Comparison of ENCODE assay signal across 10 mouse cellular contexts in genomic region chr11:96345220-96345892, GRCm38 (mm10). TPM values are rescaled to one million over a fixed set of nuclear protein-coding genes. Genes with fewer than 3 reads are reported as not detected.
DNase-seq lines count a peak whose midpoint lies in the region; ATAC-seq and TF ChIP-seq lines count a peak whose summit lies in the region.
"Had no signal": no experiment of that assay in that cellular context is flagged by ENCODE, and none has a peak within 500 bp of the region (broad histone marks: within the 10 kb centered on the region; RNA-seq: fewer than 3 reads in every experiment).

No protein-coding gene starts in this region.

- H3K4me1 ChIP-seq in kidney, adult 2 months (ENCODE audit: control insufficient read depth, insufficient read depth, low read length) = peaks cover 19% of the 10 kb centered on the region
- no peaks in the 10 kb centered on the region; the same call in 1 of the 2 replicates for H3K4me1 ChIP-seq in embryonic fibroblast, embryonic 13.5 days (ENCODE audit: control insufficient read depth, insufficient read depth, low read length)
- H3K4me1 ChIP-seq in intestine, postnatal 0 days (replicated peaks; ENCODE audit: control insufficient read depth, insufficient read depth, low read length) = peaks cover 6% of the 10 kb centered on the region; the same call in 1 of the 2 replicates

- H3K36me3 ChIP-seq in kidney, adult 2 months (ENCODE audit: control insufficient read depth, insufficient read depth, low read length) = no peaks in the 10 kb centered on the region
- H3K36me3 ChIP-seq in intestine, postnatal 0 days (ENCODE audit: control insufficient read depth, insufficient read depth) = no peaks in the 10 kb centered on the region; the same call in 1 of the 2 replicates

- peak; percentile 56 for DNase-seq in kidney, adult 2 months
- DNase-seq in kidney, adult 11 months = no peak
- DNase-seq in mesoderm, embryonic 11.5 days (ENCODE audit: low read depth, low spot score) = peak; percentile 65
- no peak for DNase-seq in urinary bladder, adult 18-20 months (ENCODE audit: low spot score in 2 of 2)
- DNase-seq in right cerebral cortex, postnatal 36 days (ENCODE audit: low spot score in 2 of 2) = no peak

- H3K27me3 ChIP-seq in kidney, adult 2 months (replicated peaks; ENCODE audit: control insufficient read depth, insufficient read depth, low read length) = no peaks in the 10 kb centered on the region
- H3K27me3 ChIP-seq in intestine, postnatal 0 days (replicated peaks; ENCODE audit: control insufficient read depth, insufficient read depth, low read length) = peaks cover 34% of the 10 kb centered on the region

- WGBS in kidney, adult 2 months = 36% methylated on average over 56 of the region's 56 CpGs
- WGBS in intestine, postnatal 0 days = 16% methylated on average over 53 of the region's 56 CpGs

- TF ChIP-seq POLR2A in kidney, adult 2 months (IDR thresholded peaks at IDR 0.05; ENCODE audit: low read depth, low read length) = no peak
- no peak for TF ChIP-seq POLR2A in embryonic fibroblast, embryonic 13.5 days (IDR thresholded peaks at IDR 0.05; ENCODE audit: low read depth, low read length)

- peak overlapping the region; percentile 45 for H3K4me3 ChIP-seq in kidney, adult 2 months (ENCODE audit: insufficient read depth, low read depth, low read length)
- H3K4me3 ChIP-seq in embryonic fibroblast, embryonic 13.5 days (ENCODE audit: insufficient read depth, low read length) = no peak overlapping the region
- peak overlapping the region; percentile 37 for H3K4me3 ChIP-seq in intestine, postnatal 0 days (ENCODE audit: low read depth, low read length)
- H3K4me3 ChIP-seq: erythroblast, embryonic 14.5 days had no signal

- peak overlapping the region; percentile 89 for H3K27ac ChIP-seq in kidney, adult 2 months (ENCODE audit: insufficient read depth, low read depth, low read length)
- peak overlapping the region; percentile 37; the same call in 1 of the 2 replicates for H3K27ac ChIP-seq in embryonic fibroblast, embryonic 13.5 days (ENCODE audit: insufficient read depth, low read length)
- peak overlapping the region; percentile 80 for H3K27ac ChIP-seq in intestine, postnatal 0 days (ENCODE audit: low read depth, low read length)

- no peak for TF ChIP-seq CTCF in kidney, adult 2 months (conservative IDR thresholded peaks at IDR 0.05; ENCODE audit: insufficient read depth, insufficient read length, low read depth, low read length)
- no peak for TF ChIP-seq CTCF in embryonic fibroblast, embryonic 13.5 days (IDR thresholded peaks at IDR 0.05; ENCODE audit: borderline replicate concordance, insufficient read depth, low read length)
- no peak for TF ChIP-seq CTCF in intestine, postnatal 0 days (IDR thresholded peaks at IDR 0.05; ENCODE audit: low read depth)

- ATAC-seq in intestine, postnatal 0 days = no peak
- ATAC-seq in erythroblast, adult 5-6 weeks (replicated peaks; ENCODE audit: low FRiP score, poor library complexity, severe bottlenecking) = no peak

- H3K9ac ChIP-seq in intestine, postnatal 0 days (ENCODE audit: low read depth, low read length) = peak overlapping the region; percentile 37

- H3K9me3 ChIP-seq in intestine, postnatal 0 days (ENCODE audit: control insufficient read depth) = no peaks in the 10 kb centered on the region

- peak overlapping the region; percentile 69 for H3K4me2 ChIP-seq in intestine, postnatal 0 days (replicated peaks; ENCODE audit: low read depth)

RNA-seq across cellular contexts. Expression of gene Hoxb2, which starts 5.0 kb away (rescaled TPM):
- polyA plus RNA-seq in kidney, adult 2 months (2012; rRNA removed) = 22.8 and 28.4 TPM in 2 replicates
- 6.6 and 11.0 TPM in 2 replicates for polyA plus RNA-seq in embryonic fibroblast, embryonic 13.5 days (2011; ENCODE audit: insufficient read length, low read depth, missing spikeins)
- polyA plus RNA-seq in intestine, postnatal 0 days (2015; fragmentation: Nextera tagmentation; extraction: Ambion mirVana) = 8.4 and 9.4 TPM in 2 replicates
- total RNA-seq in erythroblast, adult 5-6 weeks (2015; ENCODE audit: low replicate concordance) = not detected in 2 replicates
- not detected in 2 replicates for total RNA-seq in erythroblast, adult 5-6 weeks (2017; ENCODE audit: low replicate concordance)
- total RNA-seq: left cerebral cortex, postnatal 25 days had no signal
- polyA plus RNA-seq: erythroblast, embryonic 14.5 days had no signal

RNA-seq across cellular contexts. Expression of gene Hoxb1, which starts 20.2 kb away (rescaled TPM):
- polyA plus RNA-seq in kidney, adult 2 months (2012; rRNA removed) = not detected in 2 replicates
- not detected in 2 replicates for polyA plus RNA-seq in embryonic fibroblast, embryonic 13.5 days (2011; ENCODE audit: insufficient read length, low read depth, missing spikeins)
- polyA plus RNA-seq in intestine, postnatal 0 days (2015; fragmentation: Nextera tagmentation; extraction: Ambion mirVana) = not detected in 2 replicates
- not detected in 2 replicates for total RNA-seq in erythroblast, adult 5-6 weeks (2015; ENCODE audit: low replicate concordance)
- not detected in 2 replicates for total RNA-seq in erythroblast, adult 5-6 weeks (2017; ENCODE audit: low replicate concordance)
- total RNA-seq: left cerebral cortex, postnatal 25 days had no signal
- polyA plus RNA-seq: erythroblast, embryonic 14.5 days had no signal

RNA-seq across cellular contexts. Expression of gene Hoxb3, which starts 22.2 kb away (rescaled TPM):
- polyA plus RNA-seq in kidney, adult 2 months (2012; rRNA removed) = 10.1 and 14.1 TPM in 2 replicates
- 19.1 and 21.9 TPM in 2 replicates for polyA plus RNA-seq in embryonic fibroblast, embryonic 13.5 days (2011; ENCODE audit: insufficient read length, low read depth, missing spikeins)
- polyA plus RNA-seq in intestine, postnatal 0 days (2015; fragmentation: Nextera tagmentation; extraction: Ambion mirVana) = 1.1 and 1.3 TPM in 2 replicates
- total RNA-seq in erythroblast, adult 5-6 weeks (2015; ENCODE audit: low replicate concordance) = not detected in 2 replicates
- not detected in 2 replicates for total RNA-seq in erythroblast, adult 5-6 weeks (2017; ENCODE audit: low replicate concordance)
- total RNA-seq: left cerebral cortex, postnatal 25 days had no signal
- polyA plus RNA-seq: erythroblast, embryonic 14.5 days had no signal

RNA-seq across cellular contexts. Expression of gene Hoxb4, which starts 27.3 kb away (rescaled TPM):
- polyA plus RNA-seq in kidney, adult 2 months (2012; rRNA removed) = 12.6 and 14.6 TPM in 2 replicates
- 8.3 and 10.4 TPM in 2 replicates for polyA plus RNA-seq in embryonic fibroblast, embryonic 13.5 days (2011; ENCODE audit: insufficient read length, low read depth, missing spikeins)
- polyA plus RNA-seq in intestine, postnatal 0 days (2015; fragmentation: Nextera tagmentation; extraction: Ambion mirVana) = 1.1 and 1.5 TPM in 2 replicates
- total RNA-seq in erythroblast, adult 5-6 weeks (2015; ENCODE audit: low replicate concordance) = 0.63 TPM in 1 of 2 replicates, not detected in the other
- total RNA-seq in erythroblast, adult 5-6 weeks (2017; ENCODE audit: low replicate concordance) = 0.56 and 0.77 TPM in 2 replicates
- total RNA-seq: left cerebral cortex, postnatal 25 days had no signal
- polyA plus RNA-seq: erythroblast, embryonic 14.5 days had no signal

RNA-seq across cellular contexts. Expression of gene Hoxb5, which starts 42.2 kb away (rescaled TPM):
- polyA plus RNA-seq in kidney, adult 2 months (2012; rRNA removed) = 7.7 and 8.4 TPM in 2 replicates
- polyA plus RNA-seq in embryonic fibroblast, embryonic 13.5 days (2011; ENCODE audit: insufficient read length, low read depth, missing spikeins) = 4.1 and 5.9 TPM in 2 replicates
- 14.7 and 15.8 TPM in 2 replicates for polyA plus RNA-seq in intestine, postnatal 0 days (2015; fragmentation: Nextera tagmentation; extraction: Ambion mirVana)
- total RNA-seq in erythroblast, adult 5-6 weeks (2015; ENCODE audit: low replicate concordance) = not detected in 2 replicates
- total RNA-seq in erythroblast, adult 5-6 weeks (2017; ENCODE audit: low replicate concordance) = not detected in 2 replicates
- total RNA-seq: left cerebral cortex, postnatal 25 days had no signal
- polyA plus RNA-seq: erythroblast, embryonic 14.5 days had no signal

Comparison
In these comparisons a context has a peak if more than half of its experiments do, and no peak if none do; other contexts are left out.
1. DNase-seq: peak in kidney, adult 2 months (single experiment) and mesoderm, embryonic 11.5 days (single experiment); none in kidney, adult 11 months (single experiment), urinary bladder, adult 18-20 months (0 of 2) and right cerebral cortex, postnatal 36 days (0 of 2).
2. H3K27ac ChIP-seq: peak in every context shown above with its lines; median percentile 89 in kidney, adult 2 months; 80 in intestine, postnatal 0 days; 37 in embryonic fibroblast, embryonic 13.5 days.